Mouse (Mus musculus): Measurements from ENCODE around the gene Fam104a.

Gene Fam104a

GRCm38 (mm10) chr11:113703758-113704157 is 19.8 kb upstream of the Fam104a start:
- peak; percentile 70 to 88 for DNase-seq (ENCODE audit: low spot score in 2 of 2)

DNA sequence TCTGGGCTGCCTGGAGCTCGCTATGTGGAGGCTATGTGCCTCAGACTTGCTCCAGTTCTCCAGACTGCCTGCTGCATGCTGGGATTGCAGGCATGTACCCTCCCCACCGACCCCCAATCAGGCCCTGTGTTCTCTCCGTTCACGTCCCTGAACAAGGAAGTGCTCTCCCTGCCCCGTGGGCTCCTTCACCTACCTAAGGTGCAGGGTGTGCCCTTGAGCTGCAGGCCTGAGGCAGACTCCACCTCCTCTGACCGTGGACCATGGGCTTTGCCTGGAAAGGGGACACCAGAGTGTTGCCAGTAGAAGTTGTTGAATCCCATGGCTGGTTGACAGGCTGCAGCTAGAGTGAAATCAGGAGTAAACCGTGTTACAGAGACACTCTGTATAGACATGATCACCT is 15.7 kb upstream of the Fam104a start:
- no peak for DNase-seq (ENCODE audit: low spot score in 2 of 2)

- no peak for DNase-seq (ENCODE audit: low spot score in 2 of 2)
Measured at GRCm38 (mm10) chr11:113698013-113698545, 14.1 kb upstream of the Fam104a start.

GRCm38 (mm10) chr11:113697571-113697970 is 13.6 kb upstream of the Fam104a start:
- DNase-seq (ENCODE audit: low spot score in 2 of 2): no peak

GRCm38 (mm10) chr11:113691851-113692250 is 7.9 kb upstream of the Fam104a start:
- DNase-seq (ENCODE audit: low spot score in 2 of 2): no peak

DNA sequence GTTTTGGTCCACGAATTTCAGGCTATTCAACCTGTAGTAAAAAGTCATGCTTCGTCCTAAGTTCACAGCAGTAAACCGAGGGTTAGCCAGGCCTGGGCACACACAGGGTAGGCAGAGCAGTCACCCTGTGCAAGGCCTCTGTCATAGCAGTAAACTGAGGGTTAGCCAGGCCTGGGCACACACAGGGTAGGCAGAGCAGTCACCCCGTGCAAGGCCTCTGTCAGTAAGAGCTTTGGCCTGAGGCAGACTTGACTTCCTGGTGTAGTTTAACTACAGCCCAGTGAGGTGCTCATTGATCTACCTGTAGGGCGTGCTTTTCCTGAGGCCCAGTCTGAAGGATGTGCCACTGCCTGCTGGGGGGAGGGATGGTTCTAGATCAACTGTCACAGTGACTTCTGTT is 7.4 kb upstream of the Fam104a start:
- peak in 1 of 2 experiments; percentile 29 for DNase-seq (ENCODE audit: low spot score in 2 of 2)

DNA sequence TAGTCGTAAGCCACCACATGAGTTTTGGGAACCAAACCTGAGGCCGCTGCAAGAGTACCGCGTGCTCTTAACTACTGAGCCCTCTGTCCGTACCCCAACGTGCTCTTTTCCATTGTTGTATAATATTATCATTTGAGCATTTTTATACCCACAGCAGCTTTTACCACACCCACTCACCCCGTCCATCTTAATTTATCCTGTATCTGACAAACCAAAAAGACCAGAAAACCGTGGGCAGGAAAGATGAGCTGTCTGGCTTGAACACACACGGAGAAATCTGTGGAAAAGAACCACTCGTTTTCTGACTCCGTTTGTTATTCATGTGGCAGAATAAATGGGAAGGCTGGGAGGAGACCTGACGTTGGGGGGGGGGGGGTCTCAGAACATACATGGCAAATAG is 6.6 kb upstream of the Fam104a start:
- no peak for DNase-seq (ENCODE audit: low spot score in 2 of 2)

DNA sequence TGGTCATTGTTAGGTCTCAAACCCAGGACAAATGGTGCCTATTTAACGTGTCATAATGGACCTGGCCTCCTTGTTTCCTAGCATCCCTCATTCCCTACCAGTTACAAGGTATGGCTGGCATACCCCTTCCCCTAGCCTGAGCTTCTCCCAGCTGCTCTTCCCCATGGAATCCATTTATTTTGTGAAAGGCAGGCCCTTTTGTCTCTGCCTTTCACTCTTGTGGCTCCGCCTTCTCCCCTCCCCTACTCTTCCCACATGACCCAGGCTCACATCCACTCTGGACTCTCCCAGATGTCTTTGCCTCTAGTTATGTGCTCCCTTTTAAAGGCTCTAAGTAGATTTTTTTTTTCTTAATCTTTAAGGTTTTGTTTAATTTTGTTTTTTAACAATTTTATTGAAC is 3.1 kb upstream of the Fam104a start:
- no peak for DNase-seq (ENCODE audit: low spot score in 2 of 2)

- no peak for DNase-seq (ENCODE audit: low spot score in 2 of 2)
Measured at GRCm38 (mm10) chr11:113684707-113685426, 912 bp upstream of the Fam104a start.

DNA sequence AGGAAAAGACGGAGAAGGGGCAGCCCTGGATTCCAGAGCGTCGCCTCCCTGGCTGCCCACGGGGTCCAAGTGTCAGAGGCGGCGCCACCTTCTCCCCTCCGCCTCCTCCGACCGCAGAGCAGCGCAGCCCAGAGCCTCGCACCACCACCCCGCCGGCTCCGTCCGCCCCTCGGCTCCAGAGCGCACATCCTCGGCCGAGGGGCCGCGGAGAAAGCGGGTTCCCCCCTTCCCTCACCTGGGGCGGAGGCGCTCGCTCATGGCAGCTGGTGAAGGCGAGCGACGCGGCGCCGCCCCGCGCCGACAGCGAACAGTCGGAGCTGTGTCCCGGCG is 363 bp downstream of the Fam104a start:
- no peak for DNase-seq (ENCODE audit: low spot score in 2 of 2)

GRCm38 (mm10) chr11:113682897-113683626 is 893 bp downstream of the Fam104a start:
- DNase-seq (ENCODE audit: low spot score in 2 of 2): peak; percentile 68 to 82

- DNase-seq (ENCODE audit: low spot score in 2 of 2): no peak
Measured at GRCm38 (mm10) chr11:113681979-113682378, 2.0 kb downstream of the Fam104a start.

DNA sequence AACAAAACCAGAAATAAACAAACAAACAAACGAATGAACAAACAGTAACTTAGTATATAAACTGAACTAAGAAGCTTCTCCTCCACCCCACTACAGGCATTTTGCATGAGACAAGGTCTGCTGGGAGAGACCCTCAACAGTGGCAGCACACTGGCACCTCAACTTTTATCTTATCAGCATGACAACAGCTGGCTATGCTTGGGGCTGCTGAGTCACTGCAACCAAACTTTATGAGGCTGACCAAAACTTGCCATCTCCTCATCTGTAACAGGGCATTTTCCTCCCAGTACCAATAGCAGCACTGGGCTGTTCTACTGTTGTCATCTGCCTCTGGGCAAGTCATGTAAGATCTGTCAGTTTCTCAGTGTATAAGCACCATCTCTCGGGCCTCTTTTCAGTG is 3.0 kb downstream of the Fam104a start:
- DNase-seq (ENCODE audit: low spot score in 2 of 2): peak in 1 of 2 experiments; percentile 55

DNA sequence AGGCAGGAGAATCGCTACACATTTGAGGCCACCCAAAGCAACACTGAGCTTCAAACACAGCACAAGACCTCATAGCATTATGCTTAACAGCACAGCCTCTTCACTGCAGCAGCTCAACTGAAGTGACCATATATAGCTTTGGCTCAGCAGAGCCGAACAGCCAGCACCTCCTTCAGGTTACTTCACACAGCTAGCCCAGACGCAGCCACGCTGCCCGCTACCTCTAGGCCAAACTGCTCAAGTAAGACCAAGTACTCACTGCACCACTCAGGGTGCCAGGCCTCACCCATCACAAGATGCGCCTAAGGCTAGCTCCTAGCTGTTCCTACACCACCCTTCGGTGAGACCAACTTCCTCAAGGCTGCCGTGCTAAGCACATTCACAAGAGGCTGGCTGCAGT is 5.6 kb downstream of the Fam104a start:
- DNase-seq (ENCODE audit: low spot score in 2 of 2): no peak

DNA sequence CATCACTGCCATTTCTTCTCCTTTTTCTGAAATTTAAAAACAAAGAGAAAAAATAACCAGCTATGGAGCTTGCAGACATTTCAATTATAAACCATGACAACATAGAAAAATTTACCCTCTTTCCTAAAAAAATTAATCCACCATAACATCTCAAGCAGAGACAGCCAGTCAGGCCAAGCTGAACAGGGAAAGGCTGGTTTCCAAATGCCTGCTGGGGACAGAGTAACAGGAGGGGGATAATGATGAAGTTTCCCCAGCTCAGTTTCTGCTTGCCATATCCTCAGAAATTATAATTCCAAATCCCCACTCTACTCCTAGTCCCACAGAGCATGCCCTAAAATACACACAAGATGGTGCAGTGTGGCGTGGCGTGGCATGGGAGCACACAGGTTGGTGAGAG is 6.6 kb downstream of the Fam104a start:
- DNase-seq (ENCODE audit: low spot score in 2 of 2): no peak

GRCm38 (mm10) chr11:113676847-113677246 is 7.1 kb downstream of the Fam104a start:
- DNase-seq (ENCODE audit: low spot score in 2 of 2): no peak

GRCm38 (mm10) chr11:113674595-113674994 is 9.4 kb downstream of the Fam104a start:
- DNase-seq (ENCODE audit: low spot score in 2 of 2): no peak

- no peak for DNase-seq (ENCODE audit: low spot score in 2 of 2)
Measured at GRCm38 (mm10) chr11:113673614-113674013, 10.3 kb downstream of the Fam104a start.

DNA sequence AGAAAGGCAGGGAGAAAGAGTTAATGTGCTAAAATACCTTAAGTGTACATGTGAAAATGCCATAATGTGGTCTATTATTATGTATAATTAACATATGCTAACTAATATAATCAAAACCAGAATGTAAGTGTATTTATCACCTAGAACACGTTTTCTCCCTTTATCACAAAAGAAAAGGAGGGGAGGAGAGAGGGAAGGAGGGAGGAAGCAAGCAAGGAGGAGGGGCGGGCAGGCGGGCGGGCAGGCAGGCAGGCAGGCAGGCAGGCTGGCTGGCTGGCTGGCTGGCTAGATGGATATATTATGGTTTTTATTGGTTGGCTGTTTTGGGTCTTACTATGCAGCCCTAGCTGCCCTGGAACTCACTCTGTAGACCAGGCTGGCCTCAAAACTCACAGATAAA is 14.2 kb downstream of the Fam104a start:
- no peak for DNase-seq (ENCODE audit: low spot score in 2 of 2)

DNA sequence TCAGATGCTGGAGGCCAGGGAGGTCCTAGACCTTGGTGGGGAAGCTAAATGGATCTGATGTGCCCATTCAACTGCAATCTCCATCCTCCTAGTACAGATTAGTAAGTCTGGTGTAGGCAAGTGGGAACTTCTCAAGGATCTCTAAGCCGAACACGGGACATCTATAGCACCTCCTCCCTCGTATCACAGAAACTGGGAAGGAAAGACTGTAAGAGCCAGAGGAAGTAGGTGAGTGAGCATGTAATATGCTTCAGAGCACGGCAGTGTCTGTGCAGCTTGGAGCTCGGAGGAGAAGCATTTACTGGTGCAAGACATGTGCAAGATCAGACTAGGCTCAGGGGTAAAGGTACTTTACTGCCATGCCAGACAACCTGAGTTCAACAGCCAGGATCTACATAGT is 15.1 kb downstream of the Fam104a start:
- no peak for DNase-seq (ENCODE audit: low spot score in 2 of 2)

- DNase-seq (ENCODE audit: low spot score in 2 of 2): no peak
Measured at GRCm38 (mm10) chr11:113667704-113668103, 16.3 kb downstream of the Fam104a start.

DNA sequence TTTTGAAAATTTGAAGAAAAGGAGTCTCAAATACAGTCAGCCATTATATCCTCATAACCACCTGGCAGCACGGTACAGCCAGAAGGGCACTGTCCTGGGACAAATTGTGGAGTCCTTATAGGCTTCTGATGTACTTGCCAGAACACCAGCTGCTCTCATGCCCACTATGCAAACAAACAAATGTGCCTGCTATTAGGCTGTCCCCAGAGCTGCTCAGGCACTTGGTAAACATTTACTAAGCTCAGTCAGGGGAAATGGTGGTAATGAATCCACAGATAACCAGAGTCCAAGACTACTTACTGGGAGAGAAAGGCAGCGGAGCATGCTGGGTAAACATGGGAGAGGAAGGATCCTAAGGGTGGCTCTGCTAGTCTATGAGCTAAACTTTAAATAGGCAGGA is 16.8 kb downstream of the Fam104a start:
- DNase-seq (ENCODE audit: low spot score in 2 of 2): no peak

DNA sequence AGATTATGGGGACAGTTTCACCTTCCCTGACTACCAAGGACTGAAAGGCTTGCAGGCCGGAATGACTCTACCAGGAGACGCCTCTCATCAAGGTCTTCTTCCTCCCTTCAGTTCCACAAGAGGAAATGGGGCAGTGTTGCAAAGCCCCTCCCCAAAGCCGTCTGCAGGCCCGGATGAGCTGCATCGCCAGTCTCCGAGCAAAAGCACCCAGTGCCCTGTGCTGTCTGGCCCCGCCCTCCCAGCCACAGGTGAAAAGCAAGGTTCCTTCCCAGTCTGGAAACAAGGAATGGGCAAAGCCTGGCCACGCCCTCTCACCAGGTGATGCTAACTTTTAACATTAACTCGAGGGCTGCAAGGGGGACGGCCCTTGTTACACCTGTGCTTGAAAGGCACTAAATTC is 17.3 kb downstream of the Fam104a start:
- peak in 1 of 2 experiments; percentile 33 for DNase-seq (ENCODE audit: low spot score in 2 of 2)

All from spleen, postnatal 4 days (tissue).